Comparison of ENCODE assay signal across 8 mouse cellular contexts in genomic region chr6:54629734-54630133, GRCm38 (mm10). TPM values are rescaled to one million over a fixed set of nuclear protein-coding genes. Genes with fewer than 3 reads are reported as not detected.
DNase-seq lines count a peak whose midpoint lies in the region; ATAC-seq and TF ChIP-seq lines count a peak whose summit lies in the region.

No protein-coding gene starts in this region.

- H3K4me3 ChIP-seq in hindbrain, embryonic 14.5 days (replicated peaks; ENCODE audit: low read length): no peak overlapping the region
- H3K4me3 ChIP-seq in hindbrain, embryonic 12.5 days: no peak overlapping the region
- no peak overlapping the region for H3K4me3 ChIP-seq in kidney, adult 2 months (ENCODE audit: insufficient read depth, low read depth, low read length)

- H3K9me3 ChIP-seq in hindbrain, embryonic 14.5 days (ENCODE audit: control insufficient read depth, low read length): no peaks in the 10 kb centered on the region
- no peaks in the 10 kb centered on the region for H3K9me3 ChIP-seq in hindbrain, embryonic 12.5 days (replicated peaks)

- peak; percentile 37 for DNase-seq in hindbrain, embryonic 14.5 days (ENCODE audit: low spot score)
- peak; percentile 29 for DNase-seq in CD4-positive helper T cell, adult 2 months (ENCODE audit: low read depth, low spot score)
- peak; percentile 59 for DNase-seq in kidney, adult 2 months
- peak; percentile 40 for DNase-seq in retina, adult 2 months (ENCODE audit: low read depth, low spot score)
- no peak for DNase-seq in layer of hippocampus, adult 9-11 months
- DNase-seq in frontal cortex, postnatal 10 days (ENCODE audit: low spot score in 2 of 2): no peak

- H3K27me3 ChIP-seq in hindbrain, embryonic 14.5 days (ENCODE audit: control insufficient read depth, insufficient read depth, low read length): no peaks in the 10 kb centered on the region
- H3K27me3 ChIP-seq in hindbrain, embryonic 12.5 days: no peaks in the 10 kb centered on the region
- H3K27me3 ChIP-seq in kidney, adult 2 months (replicated peaks; ENCODE audit: control insufficient read depth, insufficient read depth, low read length): no peaks in the 10 kb centered on the region

- no peak for ATAC-seq in hindbrain, embryonic 14.5 days (ENCODE audit: low FRiP score)
- no peak for ATAC-seq in hindbrain, embryonic 12.5 days (ENCODE audit: low FRiP score)
- peak; percentile 28 for ATAC-seq in activated CD4-positive, CD25-positive, alpha-beta regulatory T cell, adult 4 months

- H3K36me3 ChIP-seq in hindbrain, embryonic 14.5 days (replicated peaks; ENCODE audit: control insufficient read depth, insufficient read depth): peaks cover 69% of the 10 kb centered on the region
- H3K36me3 ChIP-seq in hindbrain, embryonic 12.5 days: peaks cover 24% of the 10 kb centered on the region
- peaks cover 6% of the 10 kb centered on the region for H3K36me3 ChIP-seq in kidney, adult 2 months (ENCODE audit: control insufficient read depth, insufficient read depth, low read length)

- no peak overlapping the region for H3K27ac ChIP-seq in hindbrain, embryonic 14.5 days
- no peak overlapping the region for H3K27ac ChIP-seq in hindbrain, embryonic 12.5 days
- no peak overlapping the region for H3K27ac ChIP-seq in kidney, adult 2 months (ENCODE audit: insufficient read depth, low read depth, low read length)

- H3K9ac ChIP-seq in hindbrain, embryonic 14.5 days: no peak overlapping the region
- no peak overlapping the region for H3K9ac ChIP-seq in hindbrain, embryonic 12.5 days

- TF ChIP-seq POLR2A in kidney, adult 2 months (IDR thresholded peaks at IDR 0.05; ENCODE audit: low read depth, low read length): no peak

- no peak overlapping the region for H3K4me2 ChIP-seq in hindbrain, embryonic 14.5 days (replicated peaks)
- no peak overlapping the region for H3K4me2 ChIP-seq in hindbrain, embryonic 12.5 days (replicated peaks)

- H3K4me1 ChIP-seq in hindbrain, embryonic 14.5 days (replicated peaks; ENCODE audit: control insufficient read depth, insufficient read depth, low read length): no peaks in the 10 kb centered on the region
- H3K4me1 ChIP-seq in hindbrain, embryonic 12.5 days: no peaks in the 10 kb centered on the region
- H3K4me1 ChIP-seq in kidney, adult 2 months (ENCODE audit: control insufficient read depth, insufficient read depth, low read length): no peaks in the 10 kb centered on the region

- 43% methylated on average over 7 of the region's 7 CpGs for WGBS in hindbrain, embryonic 14.5 days
- WGBS in hindbrain, embryonic 12.5 days: 33% methylated on average over 7 of the region's 7 CpGs
- WGBS in kidney, adult 2 months: 33% methylated on average over 7 of the region's 7 CpGs

- peak; percentile 70 for TF ChIP-seq CTCF in kidney, adult 2 months (conservative IDR thresholded peaks at IDR 0.05; ENCODE audit: insufficient read depth, insufficient read length, low read depth, low read length)

RNA-seq across cellular contexts. Expression of gene Fkbp14, which starts 32.6 kb away (rescaled TPM):
- 11.7 and 13.1 TPM in 2 replicates for polyA plus RNA-seq in hindbrain, embryonic 14.5 days (2014; fragmentation: Nextera tagmentation; extraction: Ambion mirVana)
- polyA plus RNA-seq in hindbrain, embryonic 12.5 days (2016; fragmentation: Nextera tagmentation; extraction: Ambion mirVana): 21.0 and 26.4 TPM in 2 replicates
- polyA plus RNA-seq in activated CD4-positive, CD25-positive, alpha-beta regulatory T cell, adult 4 months (2017; shearing (Covaris generic)): not detected
- polyA plus RNA-seq in kidney, adult 2 months (2012; rRNA removed): 3.7 and 4.5 TPM in 2 replicates

RNA-seq across cellular contexts. Expression of gene Plekha8, which starts 34.8 kb away (rescaled TPM):
- 13.0 and 14.0 TPM in 2 replicates for polyA plus RNA-seq in hindbrain, embryonic 14.5 days (2014; fragmentation: Nextera tagmentation; extraction: Ambion mirVana)
- 17.7 and 19.4 TPM in 2 replicates for polyA plus RNA-seq in hindbrain, embryonic 12.5 days (2016; fragmentation: Nextera tagmentation; extraction: Ambion mirVana)
- 1 to 10 TPM in 1 of 2 experiments, under 1 TPM in 1; 0.89 to 1.3 TPM for polyA plus RNA-seq in activated CD4-positive, CD25-positive, alpha-beta regulatory T cell, adult 4 months (2017; shearing (Covaris generic))
- polyA plus RNA-seq in kidney, adult 2 months (2012; rRNA removed): 6.2 and 6.5 TPM in 2 replicates

RNA-seq across cellular contexts. Expression of gene Mturn, which starts 51.7 kb away (rescaled TPM):
- 101 and 123 TPM in 2 replicates for polyA plus RNA-seq in hindbrain, embryonic 14.5 days (2014; fragmentation: Nextera tagmentation; extraction: Ambion mirVana)
- 54.5 and 59.9 TPM in 2 replicates for polyA plus RNA-seq in hindbrain, embryonic 12.5 days (2016; fragmentation: Nextera tagmentation; extraction: Ambion mirVana)
- polyA plus RNA-seq in activated CD4-positive, CD25-positive, alpha-beta regulatory T cell, adult 4 months (2017; shearing (Covaris generic)): 10 to 100 TPM; 10.8 to 16.6 TPM
- polyA plus RNA-seq in kidney, adult 2 months (2012; rRNA removed): 23.9 and 25.9 TPM in 2 replicates

Comparison
In these comparisons a context has a peak if more than half of its experiments do, and no peak if none do; other contexts are left out.
1. DNase-seq: peak in hindbrain, embryonic 14.5 days (single experiment), CD4-positive helper T cell, adult 2 months (single experiment), kidney, adult 2 months (single experiment) and retina, adult 2 months (single experiment); none in layer of hippocampus, adult 9-11 months (single experiment) and frontal cortex, postnatal 10 days (0 of 2).